Mouse (Mus musculus) liver, postnatal 0 days (tissue): ENCODE results near the gene Akirin1.

Experiments
- CTCF ChIP-seq: sonication (generic); IDR thresholded peaks from 2 replicates; pipeline ENCODE4 v1.5.1; 2016; ENCODE audit warnings: antibody characterized with exemption, low read depth
- EP300 ChIP-seq: IDR thresholded peaks from 2 replicates; pipeline ENCODE4 v1.6.1; 2016; ENCODE audit warnings: antibody characterized with exemption, low read depth, mild to moderate bottlenecking

DNA sequence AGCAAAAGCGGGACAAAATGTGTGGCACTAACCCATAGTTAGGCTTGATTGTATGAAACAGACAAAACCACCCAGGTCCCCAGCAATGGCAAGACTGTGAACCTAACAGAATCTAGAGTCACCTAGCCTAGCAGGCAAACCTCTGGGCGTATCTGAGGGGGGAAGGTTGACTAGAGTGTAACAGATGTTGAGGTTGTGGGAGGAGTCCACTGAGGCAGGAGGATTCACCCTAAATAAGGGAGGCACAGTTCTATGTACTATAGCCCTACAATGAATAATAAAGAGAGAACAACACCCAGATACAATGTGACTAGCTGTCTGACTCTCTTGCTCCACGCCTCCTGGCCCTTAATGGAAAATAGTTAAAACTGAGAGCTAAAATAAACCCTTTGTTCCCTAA, 58.1 kb downstream of the Akirin1 start:
- TF ChIP-seq CTCF = no peak
- no peak for TF ChIP-seq EP300
